Mouse (Mus musculus) left cerebral cortex, postnatal 10 days (tissue): ENCODE data around the gene R3hcc1l. TPM values are rescaled to one million over a fixed set of nuclear protein-coding genes. Genes with fewer than 3 reads are reported as not detected.

Experiments
- DNase-seq, 2 experiments: peaks; one replicate each; pipeline ENCODE4 v3.0.0; 2021 to 2022; ENCODE audit warnings: low spot score in 2 of 2, mixed read lengths in 1 of 2; ENCODE audit errors: extremely low spot score in 1 of 2
- intact Hi-C: fragments of 180-260 bp; cut with DNase I; formaldehyde crosslinking; loops from one replicate; pipeline ENCODE4 v1.15.1; 2025
- total RNA-seq, 2 experiments: library from RNA; stranded (reverse); gene quantifications; 2 replicates each; pipeline ENCODE4 v1.2.3; 2021

The R3hcc1l gene
- total RNA-seq, 2 experiments from 2014 or later, result 12.7 to 17.7 TPM

- peak in 1 of 2 experiments; percentile 35 for DNase-seq
- intact Hi-C loops, result loop anchor here (5.0 to 10.0 kb wide), 4 partner anchors 63 to 806 kb away; partner anchors contain the start of gene Hps1
Observed at GRCm38 (mm10) chr19:42589246-42589645, 70.7 kb downstream of the R3hcc1l start.

GRCm38 (mm10) chr19:42591534-42591933 lies 73.0 kb downstream of the R3hcc1l start:
- DNase-seq, result no peak
- intact Hi-C loops, result loop anchor here (5.0 kb wide), 1 partner anchor 151 kb away; no protein-coding TSS in a partner anchor

- no peak for DNase-seq
- intact Hi-C loops, result loop anchor here (5.0 kb wide), 1 partner anchor 149 kb away; no protein-coding TSS in a partner anchor
Observed at GRCm38 (mm10) chr19:42593456-42593855, 74.9 kb downstream of the R3hcc1l start.

GRCm38 (mm10) chr19:42595066-42595465 lies 76.5 kb downstream of the R3hcc1l start:
- intact Hi-C loops, result no loop called here
- DNase-seq, result no peak

GRCm38 (mm10) chr19:42597286-42597685 lies 78.7 kb downstream of the R3hcc1l start:
- intact Hi-C loops, result no loop called here
- DNase-seq, result no peak

DNA sequence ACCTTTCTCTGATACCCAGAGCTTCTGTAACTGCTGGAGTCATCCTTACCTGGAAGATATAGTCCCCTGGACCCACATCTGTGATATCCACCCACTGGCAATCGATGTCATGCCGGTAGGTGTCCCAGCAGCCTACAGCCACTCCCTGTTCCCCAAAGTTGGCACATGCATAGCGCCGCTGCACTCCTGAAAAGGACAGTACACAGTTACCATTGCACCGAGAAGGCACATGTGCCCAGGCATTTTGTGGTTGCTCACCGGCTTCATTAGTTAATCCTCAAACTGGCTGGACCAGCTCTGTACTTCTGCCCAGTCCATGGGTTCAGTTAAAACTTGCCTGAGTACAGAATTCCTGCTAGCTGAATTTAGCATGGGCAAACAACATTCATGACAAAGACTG lies 79.3 kb downstream of the R3hcc1l start:
- intact Hi-C loops, result no loop called here

DNA sequence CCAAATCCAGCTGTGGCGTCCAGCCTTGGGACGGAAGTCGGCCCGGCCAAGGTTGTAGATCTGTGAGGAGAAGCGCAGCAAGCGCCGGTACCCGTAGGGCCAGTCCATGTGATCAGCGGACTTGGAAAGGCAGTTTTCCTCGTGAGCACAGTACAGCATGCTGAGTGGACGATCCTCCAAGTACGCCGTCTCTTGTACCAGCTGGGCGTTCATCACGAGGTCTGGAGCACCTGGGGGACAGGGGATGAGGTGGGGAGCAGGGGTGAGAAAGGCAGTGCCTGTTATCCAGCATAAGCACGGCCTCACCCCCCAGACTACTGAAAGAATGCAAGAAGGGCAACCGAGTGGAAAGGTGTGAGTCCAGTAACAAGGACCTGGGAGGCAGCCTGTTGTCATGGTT lies 81.3 kb downstream of the R3hcc1l start:
- intact Hi-C loops, result no loop called here
- DNase-seq, result no peak

More for the DNA sequence above, 79.3 kb downstream of the R3hcc1l start:
- no peak for DNase-seq

DNA sequence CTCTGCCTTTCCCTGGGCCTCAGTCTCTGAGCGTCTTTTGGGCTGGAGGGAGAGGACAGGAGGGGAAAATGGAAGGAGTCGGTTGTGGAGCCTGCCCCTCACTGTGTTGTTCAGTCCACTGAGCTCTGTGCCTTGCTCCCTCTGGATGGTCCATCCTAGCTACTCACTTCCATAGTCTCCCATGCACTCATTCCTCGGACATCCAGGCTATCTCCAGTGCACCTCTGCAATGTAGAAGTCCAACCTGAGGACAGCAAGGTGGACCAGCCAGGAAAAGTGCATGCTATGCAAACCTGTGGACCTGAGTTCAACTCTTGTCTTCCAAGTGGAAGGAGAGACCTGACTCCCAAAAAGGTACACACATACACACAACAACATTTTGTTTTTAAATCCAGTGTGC lies 82.0 kb downstream of the R3hcc1l start:
- DNase-seq, result no peak
- intact Hi-C loops, result no loop called here

GRCm38 (mm10) chr19:42601445-42601844 lies 82.9 kb downstream of the R3hcc1l start:
- no peak for DNase-seq
- intact Hi-C loops, result no loop called here

- DNase-seq, result no peak
- intact Hi-C loops, result no loop called here
Observed at GRCm38 (mm10) chr19:42602041-42602440, 83.5 kb downstream of the R3hcc1l start.

DNA sequence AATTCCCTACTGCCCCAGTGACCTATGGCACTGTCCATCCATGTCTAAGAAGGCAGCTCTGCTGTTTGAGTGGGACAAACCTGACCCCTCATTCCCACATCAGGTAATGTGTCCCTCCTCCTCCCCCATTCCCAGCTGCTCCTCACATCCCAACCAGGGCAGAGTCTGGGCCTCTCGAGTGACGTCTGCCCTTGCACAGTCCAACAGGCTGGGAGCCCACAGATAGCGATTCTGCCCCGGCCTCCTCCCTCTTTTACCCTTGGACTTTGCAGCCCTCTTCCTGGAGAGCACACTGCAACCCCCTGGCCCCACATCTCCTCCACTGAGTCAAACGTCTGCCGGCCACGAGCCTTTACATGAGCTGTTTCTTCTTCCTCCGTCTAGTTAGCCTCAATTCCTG lies 84.0 kb downstream of the R3hcc1l start:
- intact Hi-C loops, result no loop called here
- DNase-seq, result no peak

DNA sequence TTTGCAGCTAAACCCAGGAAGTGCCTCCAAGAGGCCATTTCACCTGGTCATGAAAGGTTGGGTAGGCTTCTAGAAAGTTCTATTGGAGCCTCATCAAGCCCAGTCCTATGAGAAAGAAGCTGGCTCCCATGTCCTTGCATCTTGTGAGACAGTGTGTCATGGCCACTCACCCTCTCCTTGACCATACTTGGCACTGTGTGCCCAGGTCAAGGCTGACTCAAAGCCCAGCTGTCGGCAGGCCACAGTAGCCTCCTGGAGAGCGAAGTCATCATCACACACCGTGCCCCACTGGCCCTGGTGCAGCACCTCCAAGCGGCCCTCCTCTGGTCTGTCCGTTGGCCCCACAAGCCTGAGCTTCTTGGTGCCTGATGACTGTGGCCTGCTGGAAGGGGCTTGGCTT lies 89.5 kb downstream of the R3hcc1l start:
- no peak for DNase-seq
- intact Hi-C loops, result no loop called here

DNA sequence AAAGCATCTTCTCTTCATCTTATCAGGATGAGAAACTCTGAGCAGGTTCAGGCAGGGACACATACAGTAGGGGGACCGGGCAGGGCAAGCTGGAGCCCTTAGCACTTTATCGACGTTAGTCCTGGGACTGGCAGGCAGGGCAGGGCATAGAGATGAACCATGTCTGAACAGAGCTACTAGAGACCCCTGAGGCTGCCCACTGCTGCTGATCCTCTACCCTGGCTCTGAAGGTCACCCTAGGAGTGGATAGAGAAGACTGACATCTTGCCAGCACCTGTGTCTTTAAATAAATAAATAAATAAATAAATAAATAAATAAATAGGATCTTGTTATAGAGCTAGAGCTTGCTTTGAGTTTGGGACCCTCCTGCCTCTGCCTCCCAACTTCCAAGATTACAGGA lies 91.2 kb downstream of the R3hcc1l start:
- no peak for DNase-seq
- intact Hi-C loops, result no loop called here

DNA sequence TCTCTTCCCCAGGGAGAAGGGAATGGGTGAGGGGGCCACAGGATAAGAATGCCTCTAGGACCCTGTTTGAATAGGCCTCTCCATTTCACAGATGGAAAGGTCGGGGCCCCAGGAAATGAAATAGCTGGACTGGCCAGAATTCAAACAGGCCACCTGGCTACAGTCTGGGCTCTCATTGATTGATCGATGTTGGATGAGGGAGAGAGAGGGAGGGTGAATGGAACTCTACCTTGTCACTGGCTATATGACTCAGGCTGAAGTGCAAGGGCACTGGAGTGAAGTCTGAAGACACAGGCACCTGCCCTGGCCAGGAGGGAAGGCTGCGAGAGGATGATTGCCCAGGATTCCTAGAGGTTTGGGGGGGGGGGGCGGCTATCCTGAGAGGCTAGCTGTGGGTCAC lies 93.2 kb downstream of the R3hcc1l start:
- no peak for DNase-seq
- intact Hi-C loops, result no loop called here

- peak in 1 of 2 experiments; percentile 68 for DNase-seq
- intact Hi-C loops, result no loop called here
Observed at GRCm38 (mm10) chr19:42612654-42613053, 94.1 kb downstream of the R3hcc1l start, which contains the start of gene Loxl4. Gene Loxl4 (minus strand): TSS chr19:42612813.

GRCm38 (mm10) chr19:42613116-42613515 lies 94.6 kb downstream of the R3hcc1l start:
- intact Hi-C loops, result no loop called here
- DNase-seq, result no peak

DNA sequence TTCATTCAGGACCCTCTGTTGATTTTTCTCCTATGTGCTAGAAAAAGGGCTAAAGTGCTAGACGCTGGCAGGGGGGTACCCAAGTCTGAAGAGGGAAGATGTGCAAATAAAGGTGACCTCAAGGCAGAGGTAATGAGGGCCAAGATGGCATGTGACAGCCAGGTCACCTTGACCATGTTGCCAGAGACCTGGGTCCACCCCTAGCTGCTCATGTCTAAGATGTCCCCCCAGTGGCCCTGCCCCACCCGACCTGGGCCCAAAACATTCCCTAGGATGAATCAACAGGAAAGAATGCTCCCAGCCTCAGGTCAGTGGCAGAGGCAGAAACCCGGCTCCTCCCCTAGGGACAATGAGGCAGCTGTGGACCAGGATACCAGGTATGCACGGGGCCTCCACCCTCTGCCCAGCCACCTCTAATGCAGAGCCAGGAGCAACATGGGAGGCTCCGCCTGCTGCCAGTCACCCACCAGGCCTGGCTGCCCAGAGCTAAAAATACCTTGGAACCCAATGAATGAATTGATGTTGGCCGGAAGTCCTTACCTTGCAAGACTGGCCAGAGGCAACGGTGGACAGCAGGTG lies 95.2 kb downstream of the R3hcc1l start:
- intact Hi-C loops, result no loop called here
- no peak for DNase-seq

DNA sequence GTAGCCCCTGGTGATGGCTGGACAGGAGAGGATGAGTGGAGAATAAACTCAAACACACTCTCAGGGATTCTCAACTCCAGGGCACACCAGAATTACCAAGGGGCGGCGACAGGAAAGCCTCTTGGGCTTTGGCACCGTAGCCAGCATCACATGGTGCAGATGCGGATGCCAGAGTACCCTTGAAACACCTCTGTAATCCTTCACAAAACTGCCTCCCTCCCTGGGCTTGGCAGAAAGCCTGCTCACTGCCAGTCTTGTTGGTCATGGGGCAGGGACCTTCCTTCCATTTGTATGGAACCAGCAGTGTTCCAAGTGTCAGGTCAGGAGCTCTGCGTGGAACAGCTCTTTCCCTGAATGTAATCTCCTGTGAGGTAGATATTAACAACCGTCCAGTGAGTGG lies 109.5 kb downstream of the R3hcc1l start:
- intact Hi-C loops, result no loop called here
- no peak for DNase-seq

DNA sequence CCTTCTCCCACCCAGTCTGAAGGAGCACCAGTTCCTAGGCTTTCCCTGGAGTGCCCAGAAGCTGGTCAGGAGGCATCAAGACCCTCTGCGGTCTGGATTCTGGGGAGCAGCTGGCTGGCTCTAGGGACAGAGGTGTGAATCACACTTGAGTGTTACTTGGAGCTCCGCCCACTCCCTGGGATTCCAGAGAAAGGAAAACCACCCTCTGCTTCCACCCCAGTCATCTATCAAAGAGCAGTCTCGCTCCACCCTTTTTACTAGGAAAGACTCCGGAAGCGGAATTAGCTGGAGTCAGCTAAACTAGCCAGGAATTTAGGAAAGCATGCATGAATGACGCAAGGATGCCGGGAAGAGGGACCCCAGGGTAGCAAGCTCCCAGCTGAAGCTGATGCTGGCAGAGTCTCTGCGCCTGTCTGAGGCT lies 113.0 kb downstream of the R3hcc1l start:
- peak in 1 of 2 experiments; percentile 56 for DNase-seq
- intact Hi-C loops, result no loop called here

DNA sequence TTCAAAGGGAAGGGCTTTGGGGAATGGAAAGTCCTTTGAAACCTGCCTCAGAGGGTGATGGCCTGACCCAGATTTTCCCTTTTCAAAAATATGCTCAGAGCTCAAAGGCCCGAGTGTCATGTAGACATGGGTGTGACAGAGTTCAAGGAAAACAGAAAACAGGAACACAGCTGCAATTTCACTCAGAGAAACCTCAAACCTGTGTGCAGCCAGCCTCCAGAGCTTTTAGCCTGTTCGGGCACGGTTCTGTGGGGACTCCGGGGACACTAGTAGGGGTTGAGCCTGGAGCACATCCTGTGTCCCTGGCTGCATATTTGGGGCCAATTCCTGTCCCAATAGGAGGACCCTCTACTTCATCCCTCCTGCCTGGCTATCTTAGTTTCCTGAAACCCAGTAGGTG lies 113.7 kb downstream of the R3hcc1l start:
- intact Hi-C loops, result no loop called here
- DNase-seq, result no peak

DNA sequence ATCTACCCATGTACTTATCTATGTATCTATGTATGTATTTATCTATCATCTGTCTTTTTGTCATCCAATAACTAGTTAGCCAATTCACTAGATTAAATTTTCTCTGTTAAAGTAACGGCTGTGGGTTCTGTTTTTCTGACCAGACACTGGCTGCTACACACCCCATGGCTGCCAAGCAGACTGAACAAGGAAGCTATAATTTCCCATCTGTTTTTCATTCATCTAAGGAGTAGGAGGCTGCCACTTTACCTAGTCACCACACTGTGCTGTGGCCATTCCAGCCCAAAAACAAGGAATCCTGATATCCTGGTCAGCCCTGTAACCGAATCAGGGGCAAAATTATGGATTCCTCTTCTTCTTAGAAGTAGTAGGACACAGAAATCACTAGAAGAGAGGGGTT lies 115.1 kb downstream of the R3hcc1l start:
- no peak for DNase-seq
- intact Hi-C loops, result no loop called here
